Mouse (Mus musculus): ENCODE measurements around the gene 9330161L09Rik. TPM values are rescaled to one million over a fixed set of nuclear protein-coding genes. Genes with fewer than 3 reads are reported as not detected.

Gene 9330161L09Rik
- total and polyA plus RNA-seq, 3 experiments, result 1.8 to 2.1 TPM; not detected in 1

DNA sequence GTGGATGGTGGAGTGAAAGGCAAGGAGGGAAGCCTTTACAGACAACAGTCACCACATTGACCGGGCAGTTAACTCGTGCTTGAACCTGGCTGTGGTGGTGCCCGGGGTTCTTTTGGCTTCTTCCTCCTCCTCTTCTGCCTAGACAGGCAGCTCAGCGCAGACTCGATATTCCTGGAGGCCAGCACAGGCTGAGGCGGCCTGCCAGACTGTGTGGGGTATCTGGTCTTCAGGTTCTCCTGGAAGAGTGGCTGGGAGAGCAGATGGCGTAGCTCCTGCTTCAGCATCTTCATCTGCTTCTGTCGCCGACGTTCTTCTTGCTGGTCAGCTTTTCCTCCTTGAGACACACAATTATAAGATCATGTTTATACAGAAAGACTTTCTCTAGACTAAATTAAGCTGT lies 524 bp upstream of the 9330161L09Rik start:
- Histone ChIP-seq H3K79me2 (ENCODE audit: control insufficient read depth, insufficient read depth, low read length, poor library complexity) (no peaks in the 10 kb centered on the region), H3K27ac (ENCODE audit: control insufficient read depth, low read depth, low read length) (no peak overlapping the region), H3K4me1 (ENCODE audit: control insufficient read depth in 1 of 2, insufficient read depth in 2 of 2, low read length in 2 of 2) (peaks cover 0 to 2% of the 10 kb centered on the region in 2 experiments; a peak in 2 of 4 replicates), H3K27me3 (ENCODE audit: control insufficient read depth in 1 of 2, insufficient read depth in 2 of 2, low read length in 2 of 2) (no peaks in the 10 kb centered on the region), H3K9me3 (replicated peaks; ENCODE audit: insufficient read depth, low read length) (no peaks in the 10 kb centered on the region), H3K4me3 (ENCODE audit: control insufficient read depth in 1 of 2, insufficient read depth in 1 of 2, low read depth in 2 of 2, low read length in 2 of 2) (no peak overlapping the region), H3K9ac (ENCODE audit: control insufficient read depth, low read depth, low read length, poor library complexity, severe bottlenecking) (no peak overlapping the region), H3K36me3 (ENCODE audit: control insufficient read depth in 1 of 2, insufficient read depth in 2 of 2, low read length in 2 of 2) (peaks cover 0 to 18% of the 10 kb centered on the region in 2 experiments; a peak in 3 of 4 replicates)
- TF ChIP-seq E2F4 (IDR thresholded peaks at IDR 0.05; ENCODE audit: borderline replicate concordance, low read depth, low read length), result no peak
- no peak for TF ChIP-seq NRF1 (IDR thresholded peaks at IDR 0.05; ENCODE audit: insufficient read depth, low read depth, low read length, poor library complexity, severe bottlenecking)
- TF ChIP-seq GABPA (IDR thresholded peaks at IDR 0.05; ENCODE audit: low read depth, low read length), result no peak
- TF ChIP-seq TAL1 (IDR thresholded peaks at IDR 0.05; ENCODE audit: low read length), result no peak
- TF ChIP-seq SIN3A (IDR thresholded peaks at IDR 0.05; ENCODE audit: low read length), result no peak
- TF ChIP-seq POLR2AphosphoS5 (IDR thresholded peaks at IDR 0.05; ENCODE audit: borderline replicate concordance, low read depth, low read length), result no peak
- TF ChIP-seq ZC3H11A (IDR thresholded peaks at IDR 0.05; ENCODE audit: low read depth, low read length), result no peak
- no peak for TF ChIP-seq USF2 (IDR thresholded peaks at IDR 0.05; ENCODE audit: borderline replicate concordance in 1 of 2, insufficient read depth in 1 of 2, low read depth in 1 of 2, low read length in 2 of 2)
- no peak for TF ChIP-seq NELFE (IDR thresholded peaks at IDR 0.05; ENCODE audit: low read depth, low read length)
- TF ChIP-seq EP300 (IDR thresholded peaks at IDR 0.05; ENCODE audit: low read depth in 1 of 2, low read length in 2 of 2), result no peak
- TF ChIP-seq RCOR1 (IDR thresholded peaks at IDR 0.05; ENCODE audit: low read depth, low read length), result no peak
- TF ChIP-seq BHLHE40 (IDR thresholded peaks at IDR 0.05; ENCODE audit: borderline replicate concordance, low read depth, low read length), result no peak
- no peak for DNase-seq (ENCODE audit: low read depth, low spot score)

DNA sequence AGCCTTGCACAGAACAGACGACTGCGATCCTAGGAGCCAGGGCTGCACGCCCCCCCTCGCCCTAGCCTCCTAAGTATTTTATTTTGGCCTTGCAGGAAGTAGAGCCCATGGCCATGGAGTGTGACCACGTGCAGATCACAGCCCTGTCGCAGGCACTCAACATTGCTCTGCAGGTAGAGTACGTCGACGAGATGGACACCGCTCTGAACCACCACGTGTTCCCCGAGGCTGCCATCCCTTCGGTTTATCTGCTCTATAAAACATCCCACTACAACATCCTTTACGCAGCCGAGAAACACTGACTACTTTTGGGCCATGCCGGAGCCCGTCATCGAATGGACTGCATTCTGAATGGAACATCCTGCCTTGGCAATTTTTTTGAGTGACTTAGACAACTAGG lies 3.5 kb downstream of the 9330161L09Rik start:
- Histone ChIP-seq H3K36me3 (ENCODE audit: control insufficient read depth in 1 of 2, insufficient read depth in 2 of 2, low read length in 2 of 2) (peaks cover 0 to 2% of the 10 kb centered on the region in 2 experiments; a peak in 2 of 4 replicates), H3K9ac (ENCODE audit: control insufficient read depth, low read depth, low read length, poor library complexity, severe bottlenecking) (no peak overlapping the region), H3K27ac (ENCODE audit: control insufficient read depth, low read depth, low read length) (no peak overlapping the region), H3K9me3 (replicated peaks; ENCODE audit: insufficient read depth, low read length) (no peaks in the 10 kb centered on the region), H3K4me3 (ENCODE audit: control insufficient read depth in 1 of 2, insufficient read depth in 1 of 2, low read depth in 2 of 2, low read length in 2 of 2) (no peak overlapping the region), H3K4me1 (ENCODE audit: control insufficient read depth in 1 of 2, insufficient read depth in 2 of 2, low read length in 2 of 2) (no peaks in the 10 kb centered on the region), H3K27me3 (ENCODE audit: control insufficient read depth in 1 of 2, insufficient read depth in 2 of 2, low read length in 2 of 2) (no peaks in the 10 kb centered on the region), H3K79me2 (ENCODE audit: control insufficient read depth, insufficient read depth, low read length, poor library complexity) (no peaks in the 10 kb centered on the region)
- TF ChIP-seq USF2 (IDR thresholded peaks at IDR 0.05; ENCODE audit: borderline replicate concordance in 1 of 2, insufficient read depth in 1 of 2, low read depth in 1 of 2, low read length in 2 of 2) (no peak), POLR2AphosphoS2 (IDR thresholded peaks at IDR 0.05; ENCODE audit: low read length) (no peak), BHLHE40 (IDR thresholded peaks at IDR 0.05; ENCODE audit: borderline replicate concordance, low read depth, low read length) (no peak), MYC (IDR thresholded peaks at IDR 0.05; ENCODE audit: low read depth, low read length) (no peak)
- DNase-seq (ENCODE audit: low read depth, low spot score), result no peak
